Mouse (Mus musculus) cerebellum, adult 2 months (tissue): ENCODE measurements around the gene Ifrd1.

Experiments
- CTCF ChIP-seq: fragments of 200-500 bp; IDR thresholded peaks from 2 replicates; pipeline ENCODE4 v1.5.1; 2011; ENCODE audit warnings: low read depth, mild to moderate bottlenecking, control low read depth, low read length, moderate library complexity, borderline replicate concordance; ENCODE audit not compliant: insufficient read depth
- POLR2A ChIP-seq: fragments of 200-500 bp; IDR thresholded peaks from 2 replicates; pipeline ENCODE4 v1.6.1; 2011; ENCODE audit warnings: low read length, control low read depth, borderline replicate concordance; ENCODE audit not compliant: insufficient read depth

- no peak for TF ChIP-seq CTCF
- TF ChIP-seq POLR2A: no peak
Observed at GRCm38 (mm10) chr12:40286539-40286938, 38.2 kb upstream of the Ifrd1 start.
